Mouse (Mus musculus) heart, postnatal 36 days (tissue): ENCODE measurements at regions not wholly inside any gene's neighbourhood (a gene's known extent, or its start where the extent isn't known, plus 50 kb on each side); places are given as distances from the start of the nearest gene placed in this dataset.

Experiments used
- DNase-seq, 2 experiments: peaks; one replicate each; pipeline ENCODE4 v3.0.0; 2021 to 2022
- intact Hi-C: fragments of 180-260 bp; cut with DNase I; formaldehyde crosslinking; loops from one replicate; pipeline ENCODE4 v1.15.1; 2025

- no peak for DNase-seq
- intact Hi-C loops = loop anchor here (10.0 kb wide), 1 partner anchor 165 kb away; no protein-coding TSS in a partner anchor
Measured at GRCm38 (mm10) chr9:91130111-91130720, 232.0 kb upstream of the Zic4 start.

- intact Hi-C loops = loop anchor here (10.0 kb wide), 1 partner anchor 163 kb away; no protein-coding TSS in a partner anchor
- DNase-seq = no peak
Measured at GRCm38 (mm10) chr9:91131415-91132255, 230.6 kb upstream of the Zic4 start.

GRCm38 (mm10) chr9:91132531-91132930 is 229.7 kb upstream of the Zic4 start:
- intact Hi-C loops = loop anchor here (10.0 kb wide), 1 partner anchor 162 kb away; no protein-coding TSS in a partner anchor
- DNase-seq = no peak

GRCm38 (mm10) chr9:91133256-91133920 is 228.8 kb upstream of the Zic4 start:
- no peak for DNase-seq
- intact Hi-C loops = loop anchor here (10.0 kb wide), 1 partner anchor 161 kb away; no protein-coding TSS in a partner anchor

GRCm38 (mm10) chr9:91134325-91134724 is 227.9 kb upstream of the Zic4 start:
- intact Hi-C loops = loop anchor here (10.0 kb wide), 1 partner anchor 160 kb away; no protein-coding TSS in a partner anchor
- DNase-seq = no peak

- DNase-seq = no peak
- intact Hi-C loops = loop anchor here (10.0 kb wide), 1 partner anchor 160 kb away; no protein-coding TSS in a partner anchor
Measured at GRCm38 (mm10) chr9:91135107-91135506, 227.1 kb upstream of the Zic4 start.

GRCm38 (mm10) chr9:91140651-91141050 is 221.6 kb upstream of the Zic4 start:
- intact Hi-C loops = no loop called here

GRCm38 (mm10) chr9:91151893-91152292 is 210.3 kb upstream of the Zic4 start:
- intact Hi-C loops = no loop called here
- no peak for DNase-seq

More at GRCm38 (mm10) chr9:91140651-91141050, 221.6 kb upstream of the Zic4 start:
- no peak for DNase-seq

GRCm38 (mm10) chr9:91159311-91159710 is 202.9 kb upstream of the Zic4 start:
- intact Hi-C loops = no loop called here
- DNase-seq = no peak

GRCm38 (mm10) chr9:91167871-91168270 is 194.3 kb upstream of the Zic4 start:
- intact Hi-C loops = no loop called here
- DNase-seq = no peak

- intact Hi-C loops = no loop called here
- no peak for DNase-seq
Measured at GRCm38 (mm10) chr9:91193221-91193620, 169.0 kb upstream of the Zic4 start.

GRCm38 (mm10) chr9:91193954-91194353 is 168.3 kb upstream of the Zic4 start:
- no peak for DNase-seq
- intact Hi-C loops = no loop called here

- no peak for DNase-seq
- intact Hi-C loops = no loop called here
Measured at GRCm38 (mm10) chr9:91207281-91207680, 154.9 kb upstream of the Zic4 start.

- intact Hi-C loops = no loop called here
- DNase-seq = no peak
Measured at GRCm38 (mm10) chr9:91227673-91228440, 134.4 kb upstream of the Zic4 start.

- intact Hi-C loops = no loop called here
- no peak for DNase-seq
Measured at GRCm38 (mm10) chr9:91228525-91228924, 133.7 kb upstream of the Zic4 start.

- no peak for DNase-seq
Measured at GRCm38 (mm10) chr9:91253886-91254285, 108.3 kb upstream of the Zic4 start.

GRCm38 (mm10) chr9:91291340-91291739 is 70.9 kb upstream of the Zic4 start:
- intact Hi-C loops = loop anchor here (2.0 to 10.0 kb wide), 2 partner anchors 157 to 593 kb away; no protein-coding TSS in a partner anchor
- no peak for DNase-seq

More at GRCm38 (mm10) chr9:91253886-91254285, 108.3 kb upstream of the Zic4 start:
- intact Hi-C loops = no loop called here
